17 mouse cellular contexts compared by ENCODE assay signal in the genomic region with DNA sequence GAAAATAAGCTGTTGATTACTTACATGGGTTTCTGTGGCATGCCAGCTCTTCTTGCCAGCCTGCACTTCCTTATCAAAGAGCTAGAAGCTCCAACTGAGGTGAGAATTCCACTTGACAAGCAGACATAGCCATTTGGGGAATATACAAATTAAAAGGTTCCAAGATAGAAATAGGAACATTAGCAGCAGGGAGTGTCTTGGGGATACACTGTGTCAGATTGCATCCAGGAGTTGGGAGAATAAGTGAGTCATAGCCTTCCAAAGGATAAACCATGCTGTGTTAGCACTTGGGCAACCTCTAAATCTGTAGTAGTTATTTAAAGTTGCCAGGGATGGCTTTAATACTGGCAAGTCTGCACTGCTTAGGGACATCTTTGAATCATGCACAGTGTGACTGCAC.
DNase-seq lines count a peak whose midpoint lies in the region; ATAC-seq and TF ChIP-seq lines count a peak whose summit lies in the region.
"Had no signal": no experiment of that assay in that cellular context is flagged by ENCODE, and none has a peak within 500 bp of the region (broad histone marks: within the 10 kb centered on the region; RNA-seq: fewer than 3 reads in every experiment).

No protein-coding gene starts in this region.

- H3K4me2 ChIP-seq in heart, postnatal 0 days (ENCODE audit: low read depth, low read length) = no peak overlapping the region
- H3K4me2 ChIP-seq: embryonic facial prominence, embryonic 12.5 days; lung, embryonic 14.5 days; midbrain, embryonic 12.5 days had no signal

- H3K27ac ChIP-seq in heart, postnatal 0 days (ENCODE audit: low read depth) = no peak overlapping the region
- peak overlapping the region; percentile 64; the same call in 1 of the 2 replicates for H3K27ac ChIP-seq in left cerebral cortex, adult 2 months
- H3K27ac ChIP-seq: embryonic facial prominence, embryonic 12.5 days; macrophage; midbrain, embryonic 12.5 days had no signal

- no peak for TF ChIP-seq POLR2A in brain, embryonic 14.5 days (IDR thresholded peaks at IDR 0.05; ENCODE audit: borderline replicate concordance, extremely low read depth, insufficient read depth, insufficient read length, poor library complexity, severe bottlenecking)

- no peak overlapping the region for H3K4me3 ChIP-seq in heart, postnatal 0 days (ENCODE audit: low read depth, low read length)
- H3K4me3 ChIP-seq in left cerebral cortex, adult 2 months = no peak overlapping the region
- H3K4me3 ChIP-seq: embryonic facial prominence, embryonic 12.5 days; midbrain, embryonic 12.5 days had no signal

- H3K27me3 ChIP-seq in heart, postnatal 0 days (ENCODE audit: control insufficient read depth, insufficient read depth, low read length) = no peaks in the 10 kb centered on the region
- H3K27me3 ChIP-seq: embryonic facial prominence, embryonic 12.5 days; midbrain, embryonic 12.5 days had no signal

- no peak for TF ChIP-seq CTCF in heart, postnatal 0 days (IDR thresholded peaks at IDR 0.05; ENCODE audit: low read depth)
- no peak for TF ChIP-seq CTCF in brain, embryonic 14.5 days (IDR thresholded peaks at IDR 0.05; ENCODE audit: borderline replicate concordance, extremely low read depth, insufficient read depth, insufficient read length)
- no peak; the same call in 1 of the 2 replicates for TF ChIP-seq CTCF in left cerebral cortex, adult 2 months (IDR thresholded peaks at IDR 0.05)

- no peak for TF ChIP-seq EP300 in heart, postnatal 0 days (IDR thresholded peaks at IDR 0.05; ENCODE audit: low read depth)

- no peaks in the 10 kb centered on the region for H3K4me1 ChIP-seq in heart, postnatal 0 days (ENCODE audit: control insufficient read depth, insufficient read depth)
- H3K4me1 ChIP-seq: embryonic facial prominence, embryonic 12.5 days; midbrain, embryonic 12.5 days had no signal

- no peak for ATAC-seq in heart, postnatal 0 days (ENCODE audit: insufficient read depth, low read depth)
- ATAC-seq: hindbrain, embryonic 16.5 days had no signal

- peak; percentile 8 for DNase-seq in heart, postnatal 0 days (ENCODE audit: low spot score)
- no peak for DNase-seq in heart, postnatal 14 days
- DNase-seq in brain, adult 2 months (ENCODE audit: low read depth, low spot score) = peak; percentile 93
- DNase-seq in brain, embryonic 14.5 days (ENCODE audit: low read depth) = peak; percentile 46
- DNase-seq in left cerebral cortex, adult 2 months (ENCODE audit: extremely low spot score in 1 of 2, low spot score in 2 of 2) = no peak
- no peak for DNase-seq in adrenal gland, postnatal 25 days
- DNase-seq in heart, adult 9 months (ENCODE audit: low spot score in 2 of 2) = no peak
- DNase-seq: adrenal gland, postnatal 10 days; gastrocnemius, postnatal 14 days; kidney, adult 18-20 months; kidney, postnatal 14 days; lung, embryonic 14.5 days; thymus, adult 18-20 months had no signal

- intact Hi-C loops in heart, postnatal 14 days (cut with DNase I) = no loop called here
- intact Hi-C loops in left cerebral cortex, adult 2 months (cut with DNase I) = no loop called here

- no peak overlapping the region for H3K9ac ChIP-seq in heart, postnatal 0 days (replicated peaks; ENCODE audit: low read depth, low read length)
- H3K9ac ChIP-seq: embryonic facial prominence, embryonic 12.5 days; lung, embryonic 14.5 days; midbrain, embryonic 12.5 days had no signal

- H3K9me3 ChIP-seq in heart, postnatal 0 days (replicated peaks; ENCODE audit: control insufficient read depth, low read length) = no peaks in the 10 kb centered on the region
- H3K9me3 ChIP-seq: embryonic facial prominence, embryonic 12.5 days; midbrain, embryonic 12.5 days had no signal

- no peaks in the 10 kb centered on the region for H3K36me3 ChIP-seq in heart, postnatal 0 days (replicated peaks; ENCODE audit: control insufficient read depth, insufficient read depth, low read length)
- H3K36me3 ChIP-seq: embryonic facial prominence, embryonic 12.5 days; midbrain, embryonic 12.5 days had no signal

Comparison
In these comparisons a context has a peak if more than half of its experiments do, and no peak if none do; other contexts are left out.
1. DNase-seq: peak in heart, postnatal 0 days (single experiment), brain, adult 2 months (single experiment) and brain, embryonic 14.5 days (single experiment); none in heart, postnatal 14 days (0 of 2), left cerebral cortex, adult 2 months (0 of 2), adrenal gland, postnatal 25 days (single experiment) and heart, adult 9 months (0 of 2).